Mouse (Mus musculus): ENCODE results near the gene Epb41l3. TPM values are rescaled to one million over a fixed set of nuclear protein-coding genes. Genes with fewer than 3 reads are reported as not detected.

Epb41l3 gene
- polyA plus RNA-seq, 1 experiment from 2014 or later: 97.6 TPM

GRCm38 (mm10) chr17:69303579-69304274 is 228.2 kb downstream of the Epb41l3 start:
- DNase-seq (ENCODE audit: low spot score) (no peak), ATAC-seq (ENCODE audit: insufficient read depth, low FRiP score, low TSS enrichment) (no peak)
- no peaks in the 10 kb centered on the region for H3K4me1 ChIP-seq (ENCODE audit: control insufficient read depth, insufficient read depth, low read length)
- H3K4me3 ChIP-seq (ENCODE audit: low read depth, low read length): no peak overlapping the region
- H3K4me2 ChIP-seq (ENCODE audit: low read depth): no peak overlapping the region
- WGBS: 77% methylated on average over 11 of the region's 11 CpGs
- H3K9ac ChIP-seq (ENCODE audit: low read length): no peak overlapping the region
- no peaks in the 10 kb centered on the region for H3K27me3 ChIP-seq (ENCODE audit: control insufficient read depth, insufficient read depth, low read length)
- no peaks in the 10 kb centered on the region for H3K36me3 ChIP-seq (ENCODE audit: control insufficient read depth, insufficient read depth, low read length)
- no peak overlapping the region for H3K27ac ChIP-seq (ENCODE audit: low read depth, low read length)
- no peaks in the 10 kb centered on the region for H3K9me3 ChIP-seq (ENCODE audit: control insufficient read depth, low read length)

GRCm38 (mm10) chr17:69307636-69308035 is 232.2 kb downstream of the Epb41l3 start:
- WGBS: 58% methylated on average over 9 of the region's 9 CpGs
- no peaks in the 10 kb centered on the region for H3K9me3 ChIP-seq (ENCODE audit: control insufficient read depth, low read length)
- DNase-seq (ENCODE audit: low spot score) (no peak), ATAC-seq (ENCODE audit: insufficient read depth, low FRiP score, low TSS enrichment) (no peak)
- H3K27me3 ChIP-seq (ENCODE audit: control insufficient read depth, insufficient read depth, low read length): no peaks in the 10 kb centered on the region
- no peaks in the 10 kb centered on the region for H3K36me3 ChIP-seq (ENCODE audit: control insufficient read depth, insufficient read depth, low read length)
- H3K27ac ChIP-seq (ENCODE audit: low read depth, low read length): no peak overlapping the region
- no peak overlapping the region for H3K4me2 ChIP-seq (ENCODE audit: low read depth)
- H3K4me3 ChIP-seq (ENCODE audit: low read depth, low read length): no peak overlapping the region
- H3K4me1 ChIP-seq (ENCODE audit: control insufficient read depth, insufficient read depth, low read length): no peaks in the 10 kb centered on the region
- H3K9ac ChIP-seq (ENCODE audit: low read length): no peak overlapping the region

GRCm38 (mm10) chr17:69309872-69310271 is 234.4 kb downstream of the Epb41l3 start:
- H3K4me3 ChIP-seq (ENCODE audit: low read depth, low read length): no peak overlapping the region
- ATAC-seq (ENCODE audit: insufficient read depth, low FRiP score, low TSS enrichment): no peak
- H3K27ac ChIP-seq (ENCODE audit: low read depth, low read length): no peak overlapping the region
- H3K9me3 ChIP-seq (ENCODE audit: control insufficient read depth, low read length): no peaks in the 10 kb centered on the region
- no peaks in the 10 kb centered on the region for H3K27me3 ChIP-seq (ENCODE audit: control insufficient read depth, insufficient read depth, low read length)
- WGBS: 89% methylated on average over 4 of the region's 4 CpGs
- no peak overlapping the region for H3K9ac ChIP-seq (ENCODE audit: low read length)
- no peaks in the 10 kb centered on the region for H3K4me1 ChIP-seq (ENCODE audit: control insufficient read depth, insufficient read depth, low read length)
- no peak overlapping the region for H3K4me2 ChIP-seq (ENCODE audit: low read depth)
- H3K36me3 ChIP-seq (ENCODE audit: control insufficient read depth, insufficient read depth, low read length): no peaks in the 10 kb centered on the region
- no peak for DNase-seq (ENCODE audit: low spot score)

- no peak for DNase-seq (ENCODE audit: low spot score)
- no peaks in the 10 kb centered on the region for H3K27me3 ChIP-seq (ENCODE audit: control insufficient read depth, insufficient read depth, low read length)
- H3K36me3 ChIP-seq (ENCODE audit: control insufficient read depth, insufficient read depth, low read length): no peaks in the 10 kb centered on the region
- H3K4me3 ChIP-seq (ENCODE audit: low read depth, low read length): no peak overlapping the region
- H3K4me2 ChIP-seq (ENCODE audit: low read depth): no peak overlapping the region
- no peaks in the 10 kb centered on the region for H3K9me3 ChIP-seq (ENCODE audit: control insufficient read depth, low read length)
- no peak for ATAC-seq (ENCODE audit: insufficient read depth, low FRiP score, low TSS enrichment)
- WGBS: 93% methylated on average over 10 of the region's 10 CpGs
- H3K4me1 ChIP-seq (ENCODE audit: control insufficient read depth, insufficient read depth, low read length): no peaks in the 10 kb centered on the region
- no peak overlapping the region for H3K27ac ChIP-seq (ENCODE audit: low read depth, low read length)
- H3K9ac ChIP-seq (ENCODE audit: low read length): no peak overlapping the region
Observed at GRCm38 (mm10) chr17:69320496-69320895, 245.0 kb downstream of the Epb41l3 start.

- Histone ChIP-seq H3K27me3 (ENCODE audit: control insufficient read depth, insufficient read depth, low read length) (no peaks in the 10 kb centered on the region), H3K9me3 (ENCODE audit: control insufficient read depth, low read length) (no peaks in the 10 kb centered on the region), H3K4me3 (ENCODE audit: low read depth, low read length) (no peak overlapping the region), H3K9ac (ENCODE audit: low read length) (no peak overlapping the region), H3K4me2 (ENCODE audit: low read depth) (no peak overlapping the region), H3K4me1 (ENCODE audit: control insufficient read depth, insufficient read depth, low read length) (no peaks in the 10 kb centered on the region), H3K27ac (ENCODE audit: low read depth, low read length) (no peak overlapping the region), H3K36me3 (ENCODE audit: control insufficient read depth, insufficient read depth, low read length) (no peaks in the 10 kb centered on the region)
- 94% methylated on average over 2 of the region's 2 CpGs for WGBS
- DNase-seq (ENCODE audit: low spot score) (no peak), ATAC-seq (ENCODE audit: insufficient read depth, low FRiP score, low TSS enrichment) (no peak)
Observed at GRCm38 (mm10) chr17:69322721-69323120, 247.2 kb downstream of the Epb41l3 start.

Other genes with a start within 250 kb of the Epb41l3 start
- gene Tmem200c, start 249.1 kb upstream of the Epb41l3 start, polyA plus RNA-seq (2014; fragmentation: Nextera tagmentation; extraction: Ambion mirVana): 1.1 and 2.2 TPM in 2 replicates